Mouse (Mus musculus) brain, embryonic 14.5 days (tissue): Measurements from ENCODE around the gene Ercc2.

Experiments
- CTCF ChIP-seq: fragments of 200-500 bp; IDR thresholded peaks from 2 replicates; pipeline ENCODE4 v1.5.1; 2012; ENCODE audit warnings: inconsistent platforms, mild to moderate bottlenecking, moderate library complexity, borderline replicate concordance; ENCODE audit not compliant: insufficient read depth, insufficient read length; ENCODE audit errors: extremely low read depth
- POLR2A ChIP-seq: fragments of 200-500 bp; IDR thresholded peaks from 2 replicates; pipeline ENCODE4 v1.6.1; 2012; ENCODE audit warnings: mild to moderate bottlenecking, inconsistent platforms, borderline replicate concordance; ENCODE audit not compliant: poor library complexity, insufficient read depth, insufficient read length, severe bottlenecking; ENCODE audit errors: extremely low read depth

DNA sequence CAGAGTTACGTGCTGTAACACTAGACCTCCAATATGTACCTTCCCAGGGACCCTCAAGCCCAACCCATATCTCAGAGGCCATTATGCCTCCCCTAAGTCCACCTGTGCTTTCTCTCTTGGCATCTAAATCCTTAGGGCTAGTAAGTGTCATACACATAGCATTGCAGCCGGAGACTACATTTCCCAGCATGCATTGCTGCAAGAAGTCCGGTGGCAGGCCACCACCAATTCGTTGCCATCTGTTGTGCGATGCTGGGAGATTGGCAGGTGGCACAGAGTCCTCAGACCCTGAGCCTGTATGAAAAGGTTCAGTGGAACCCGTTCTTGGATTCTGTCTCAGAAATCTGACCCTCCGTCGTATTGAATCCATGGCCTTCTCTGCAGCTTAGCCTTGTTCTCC, 47.9 kb downstream of the Ercc2 start:
- no peak for TF ChIP-seq CTCF
- no peak for TF ChIP-seq POLR2A
